Mouse (Mus musculus): Measurements from ENCODE around the gene Tirap. TPM values are rescaled to one million over a fixed set of nuclear protein-coding genes. Genes with fewer than 3 reads are reported as not detected.
"Not testable (repeated sequence)": the region's sequence is repeated elsewhere in the genome, so short reads cannot be mapped to it uniquely, and the experiment has no call there.

Gene Tirap
- total RNA-seq, 2 experiments from 2014 or later: 6.1 to 6.5 TPM

DNA sequence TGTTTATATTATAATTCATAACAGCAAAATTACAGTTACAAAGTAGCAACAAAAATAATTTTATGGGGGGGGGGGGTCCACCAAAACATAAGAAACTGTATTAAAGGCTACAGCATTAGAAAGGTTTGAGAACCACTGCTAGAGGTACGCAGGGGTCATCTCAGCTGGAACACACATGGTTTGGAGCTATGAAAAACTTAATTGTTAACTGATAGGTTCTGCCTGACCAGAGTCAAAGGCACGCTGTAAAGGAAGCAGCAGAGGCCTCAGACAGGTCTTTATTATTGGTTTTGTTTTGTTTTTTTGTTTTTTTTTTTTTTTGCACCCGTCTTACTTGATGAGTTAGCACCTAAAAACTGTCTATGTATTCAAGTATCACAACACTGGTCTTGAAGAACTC, 41.6 kb downstream of the Tirap start:
- intact Hi-C loops (cut with DNase I): no loop called here
- no peak for DNase-seq (ENCODE audit: low spot score)

DNA sequence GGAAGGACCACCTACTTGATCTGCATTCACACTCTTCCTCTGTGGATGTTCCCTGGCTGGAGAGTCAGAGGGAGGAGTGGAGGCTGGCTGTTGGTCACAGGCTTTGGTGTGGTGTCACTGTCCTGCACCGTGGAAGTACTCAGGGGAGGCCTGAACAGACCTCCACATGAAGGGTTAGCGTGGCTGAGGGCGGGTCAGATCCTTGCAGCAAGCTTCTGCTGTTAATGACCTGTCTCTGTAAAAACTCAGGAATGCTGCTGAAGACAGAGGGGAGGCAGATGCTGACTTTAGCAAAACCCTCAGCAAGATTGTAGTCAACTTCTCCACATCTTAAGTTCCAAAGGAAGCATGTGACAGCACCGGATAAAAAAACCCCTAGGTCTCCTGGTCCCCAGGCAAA, 43.2 kb downstream of the Tirap start:
- intact Hi-C loops (cut with DNase I): loop anchor here (2.0 kb wide), 1 partner anchor 104 kb away; no protein-coding TSS in a partner anchor
- DNase-seq (ENCODE audit: low spot score): no peak

DNA sequence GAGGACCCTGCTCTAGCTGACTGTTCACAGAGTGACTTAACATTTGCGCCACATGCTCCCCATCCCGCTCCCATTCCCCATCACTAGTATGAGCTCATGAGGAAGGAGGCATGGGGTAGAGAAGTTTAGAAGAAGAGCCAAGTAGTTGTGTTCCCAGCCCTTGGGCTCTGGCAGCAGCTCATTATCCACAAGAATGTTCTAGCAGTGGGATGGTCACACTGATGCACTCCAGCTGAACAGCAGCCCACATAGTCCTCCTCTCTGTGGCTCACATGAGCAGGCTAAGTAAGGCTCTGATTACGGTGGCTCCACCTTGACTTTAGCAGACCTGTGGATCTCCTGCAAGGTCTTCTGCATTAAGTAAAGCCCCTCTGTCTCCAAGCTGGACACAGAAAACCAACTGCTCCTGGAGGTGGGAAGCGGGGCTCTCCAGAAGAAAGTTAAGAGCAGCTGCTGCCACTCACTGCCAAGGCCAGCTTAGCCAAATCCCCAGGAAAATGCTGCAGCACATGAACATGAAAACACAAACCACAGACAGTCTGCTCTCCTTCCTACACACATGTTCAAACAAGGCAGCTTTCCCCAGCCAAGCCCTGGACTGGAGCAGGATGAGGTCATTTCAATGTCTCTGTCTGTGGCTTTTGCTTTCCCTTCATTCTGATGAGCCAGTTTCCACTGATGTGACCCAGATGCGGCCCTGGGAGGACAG, 43.9 kb downstream of the Tirap start:
- intact Hi-C loops (cut with DNase I): loop anchor here (2.0 kb wide), 1 partner anchor 103 kb away; no protein-coding TSS in a partner anchor
- DNase-seq (ENCODE audit: low spot score): peak; percentile 54

DNA sequence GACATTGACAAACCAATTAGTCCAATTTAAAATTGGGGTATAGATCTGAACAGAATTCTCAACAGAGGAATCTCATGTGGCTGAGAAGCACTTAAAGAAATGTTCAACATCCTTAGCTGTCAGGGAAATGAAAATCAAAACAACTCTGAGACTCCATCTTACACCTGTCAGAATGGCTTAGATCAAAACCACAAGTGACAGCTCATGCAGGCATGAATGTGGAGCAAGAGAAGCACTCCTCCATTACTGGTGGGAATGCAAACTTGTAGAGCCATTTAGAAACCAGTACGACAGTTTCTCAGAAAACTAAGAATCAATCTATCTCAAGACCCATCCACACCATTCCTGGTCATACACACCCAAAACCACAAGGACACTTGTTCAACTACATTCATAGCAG, 47.2 kb downstream of the Tirap start:
- intact Hi-C loops (cut with DNase I): loop anchor here (2.0 kb wide), 1 partner anchor 16 kb away; no protein-coding TSS in a partner anchor
- no peak for DNase-seq (ENCODE audit: low spot score)

DNA sequence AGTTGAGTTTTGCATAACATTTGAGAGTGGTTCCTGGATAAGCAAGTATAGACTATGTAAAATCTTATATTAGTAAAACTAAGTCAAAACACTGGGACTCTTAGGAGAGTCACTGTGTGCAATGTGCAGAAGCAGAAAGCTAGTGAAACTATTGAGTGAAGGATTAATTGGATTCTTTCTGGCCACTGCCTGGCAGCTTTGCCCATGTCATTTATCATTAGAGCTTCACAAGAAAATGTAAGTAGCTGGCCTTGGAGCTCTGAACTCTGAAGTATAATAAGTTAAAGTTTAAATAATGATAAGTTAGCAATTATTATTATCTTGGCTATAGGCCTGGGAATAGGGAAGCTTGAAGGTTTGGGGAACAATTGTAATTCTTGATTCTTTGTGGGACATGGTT, 51.3 kb downstream of the Tirap start:
- DNase-seq (ENCODE audit: low spot score); intact Hi-C loops (cut with DNase I): not testable (repeated sequence)

DNA sequence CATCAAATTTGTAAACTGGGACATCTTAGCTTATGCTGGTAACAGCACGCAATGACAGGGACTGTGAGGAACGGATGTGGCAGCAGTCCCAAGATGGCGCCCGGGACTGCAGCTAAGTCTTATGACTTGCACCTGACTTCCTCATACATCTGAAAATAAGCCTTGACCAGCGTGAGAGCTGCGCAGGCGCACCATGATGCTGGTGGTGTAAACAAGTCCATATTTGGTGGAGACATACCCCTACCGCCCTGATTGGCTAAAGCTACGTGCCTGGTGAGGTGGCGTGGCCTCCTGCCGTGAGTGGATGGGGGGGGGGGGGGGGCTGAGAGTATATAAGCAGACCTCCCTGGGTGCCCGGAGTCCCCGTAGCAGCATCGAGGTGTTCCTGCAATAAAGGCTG, 52.8 kb downstream of the Tirap start:
- DNase-seq (ENCODE audit: low spot score); intact Hi-C loops (cut with DNase I): not testable (repeated sequence)

DNA sequence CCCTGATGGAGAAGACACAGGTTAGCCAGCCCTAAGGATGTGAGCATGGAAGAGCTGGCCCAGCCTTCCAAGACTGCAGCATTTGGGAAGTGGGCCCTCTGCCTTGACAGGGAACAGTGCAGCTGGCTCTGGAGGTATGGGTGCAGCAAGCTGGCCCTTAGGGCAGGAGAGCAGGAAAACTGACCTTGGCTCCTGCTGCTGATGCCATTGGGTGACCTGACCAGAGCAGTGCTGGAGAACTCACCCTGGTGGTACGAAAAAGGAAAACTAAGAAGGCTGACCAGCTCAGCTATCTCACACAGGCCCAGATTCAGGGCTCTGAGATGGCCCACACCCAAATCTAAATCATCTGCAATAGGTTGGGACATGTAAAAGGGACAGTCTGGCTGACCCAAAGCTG, 54.3 kb downstream of the Tirap start:
- intact Hi-C loops (cut with DNase I): no loop called here
- no peak for DNase-seq (ENCODE audit: low spot score)

DNA sequence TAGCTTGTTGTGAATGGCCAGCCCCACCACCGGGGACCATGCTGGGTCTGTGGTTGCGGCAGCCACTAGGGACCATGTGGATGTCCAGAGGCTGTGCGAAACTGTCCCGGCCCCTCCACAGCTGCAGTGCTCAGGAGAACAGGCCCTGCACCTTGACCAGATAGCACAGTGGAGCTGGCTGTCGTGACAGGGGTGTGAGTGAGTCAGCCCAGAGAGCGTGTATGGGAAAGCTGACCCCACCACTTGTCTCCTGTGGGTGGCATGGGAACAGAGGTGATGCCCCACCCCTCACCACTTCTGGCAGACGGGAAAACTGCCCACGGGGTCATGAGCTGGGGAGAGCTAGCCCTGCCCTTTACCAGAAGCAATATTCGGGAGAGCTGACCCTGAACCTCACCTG, 55.0 kb downstream of the Tirap start:
- intact Hi-C loops (cut with DNase I): no loop called here
- DNase-seq (ENCODE audit: low spot score): no peak

DNA sequence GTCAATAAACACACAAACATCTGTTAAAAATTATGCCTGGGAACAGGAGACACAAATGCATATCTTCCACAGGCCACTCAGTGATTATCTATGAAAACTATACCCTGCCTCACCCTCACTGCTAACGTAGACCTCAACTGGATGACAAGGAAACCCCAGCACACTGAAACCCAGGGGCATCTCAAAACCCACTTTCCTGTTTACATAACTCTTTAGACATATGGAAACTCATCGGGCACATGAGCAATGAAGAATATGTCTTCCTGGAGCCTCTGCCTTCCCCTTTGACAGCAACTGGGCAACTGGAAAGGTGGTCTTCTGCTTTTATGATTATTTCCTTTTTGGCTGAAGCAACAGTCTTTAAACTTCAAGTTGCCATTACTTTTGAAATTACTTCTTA, 57.9 kb downstream of the Tirap start:
- intact Hi-C loops (cut with DNase I): no loop called here
- no peak for DNase-seq (ENCODE audit: low spot score)

DNA sequence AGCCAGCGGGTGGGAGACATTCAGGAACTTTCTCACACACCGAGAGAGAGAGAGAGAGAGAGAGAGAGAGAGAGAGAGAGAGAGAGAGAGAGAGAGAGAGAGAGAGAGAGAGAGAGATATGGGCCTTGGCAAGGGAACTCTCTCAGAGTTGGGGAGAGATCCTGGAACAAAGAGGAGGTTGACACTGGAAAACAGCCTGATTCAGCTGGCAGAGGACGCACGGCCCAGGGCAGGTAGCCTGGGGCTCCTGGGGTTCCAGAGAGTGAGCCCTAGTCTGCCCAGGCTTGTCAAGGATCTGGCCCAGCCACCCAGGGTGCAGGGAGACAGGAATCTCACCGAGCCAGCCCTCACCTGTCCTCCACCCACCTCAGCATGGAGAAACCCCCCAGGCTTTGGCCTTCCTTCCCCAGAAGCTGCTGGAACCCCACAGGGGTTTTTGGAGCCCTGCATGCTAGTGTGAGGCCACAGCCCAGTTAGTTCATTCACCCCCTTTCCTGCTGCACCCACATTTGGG, 60.8 kb downstream of the Tirap start:
- intact Hi-C loops (cut with DNase I): no loop called here
- DNase-seq (ENCODE audit: low spot score): no peak

DNA sequence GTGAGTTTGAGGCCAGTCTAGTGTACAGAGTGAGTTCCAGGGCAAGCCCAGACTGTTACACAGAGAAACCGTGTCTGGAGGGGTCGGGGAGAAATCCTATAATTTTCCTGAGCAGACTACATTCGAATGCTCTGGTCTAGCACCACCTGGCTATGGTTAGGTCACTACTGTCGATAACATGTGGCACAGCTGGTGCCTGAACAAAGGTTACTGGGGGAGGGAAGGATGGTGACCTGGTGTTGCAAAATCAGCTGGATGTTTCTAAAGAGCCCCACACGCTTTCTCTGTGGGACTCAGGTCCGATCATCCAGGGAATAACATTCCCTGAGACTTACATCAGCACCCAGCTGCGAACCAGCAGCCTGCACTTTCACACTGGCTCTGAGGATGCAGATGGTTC, 62.1 kb downstream of the Tirap start:
- no peak for DNase-seq (ENCODE audit: low spot score)
- intact Hi-C loops (cut with DNase I): no loop called here

DNA sequence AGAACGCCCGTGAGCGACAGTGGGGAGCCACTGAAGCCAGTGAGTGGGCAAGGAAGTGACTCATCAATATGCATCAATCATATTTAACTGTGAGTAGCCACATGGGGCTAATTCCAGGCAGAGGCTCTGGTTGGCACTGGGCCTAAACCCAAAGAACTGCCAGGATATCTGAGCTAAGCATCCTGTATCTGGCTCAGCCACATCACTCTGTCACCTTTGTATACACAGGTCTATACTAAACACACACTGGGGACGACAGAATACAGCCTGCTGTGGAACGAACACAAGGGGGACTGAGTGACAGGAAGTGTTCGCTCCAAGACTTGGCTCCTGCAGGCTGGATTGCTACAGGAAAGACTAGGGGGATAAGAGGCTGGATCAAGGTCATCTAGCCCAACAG, 64.5 kb downstream of the Tirap start:
- DNase-seq (ENCODE audit: low spot score): no peak
- intact Hi-C loops (cut with DNase I): no loop called here

Other genes starting within 250 kb of the Tirap start
- 10 to 100 TPM; 33.2 to 34.1 TPM for gene St3gal4, start 81.0 kb downstream of the Tirap start, total RNA-seq (2021)
- 10 to 100 TPM; 15.6 to 15.8 TPM for gene Dcps, start 24.2 kb downstream of the Tirap start, total RNA-seq (2021)
- gene Srpr, start 116 bp downstream of the Tirap start, total RNA-seq (2021): 100 to 1,000 TPM in 1 of 2 experiments, 10 to 100 TPM in 1; 87.9 to 100 TPM
- 10 to 100 TPM; 94.3 to 94.4 TPM for gene Foxred1, start 10.8 kb upstream of the Tirap start, total RNA-seq (2021)
- gene Fam118b, start 67.5 kb upstream of the Tirap start, total RNA-seq (2021): 10 to 100 TPM; 15.0 to 15.9 TPM
- 10 to 100 TPM; 11.5 to 13.0 TPM for gene Rpusd4, start 67.6 kb upstream of the Tirap start, total RNA-seq (2021)
- gene Cdon, start 220.8 kb upstream of the Tirap start, total RNA-seq (2021): 10 to 100 TPM; 14.0 to 16.1 TPM

All from heart, postnatal 25 days (tissue).